Mouse (Mus musculus): ENCODE results near the gene Parp11. TPM values are rescaled to one million over a fixed set of nuclear protein-coding genes. Genes with fewer than 3 reads are reported as not detected.

The Parp11 gene
- polyA plus RNA-seq, 1 experiment, result 6.7 TPM

DNA sequence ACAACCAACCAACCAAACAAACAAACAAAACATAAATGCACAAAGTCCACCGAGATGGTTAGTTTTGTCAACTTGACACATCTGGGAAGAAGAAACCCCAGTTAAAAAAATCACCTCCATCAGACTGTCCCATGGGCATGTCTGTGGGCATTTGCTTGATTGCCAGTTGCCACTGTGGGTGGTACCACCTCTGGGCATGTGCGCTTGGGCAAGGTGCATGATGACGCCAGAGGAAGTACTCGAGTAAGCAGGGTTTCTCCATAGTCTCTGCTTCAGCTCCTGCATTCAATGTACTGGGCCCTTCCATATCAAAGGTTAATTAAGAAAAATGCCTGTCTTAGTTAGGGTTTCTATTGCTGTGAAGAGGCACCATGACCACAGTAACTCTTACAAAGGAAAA is 92.6 kb downstream of the Parp11 start:
- no peak for DNase-seq (ENCODE audit: low read depth, low spot score)
- 85% methylated on average over 4 of the region's 4 CpGs for WGBS

DNA sequence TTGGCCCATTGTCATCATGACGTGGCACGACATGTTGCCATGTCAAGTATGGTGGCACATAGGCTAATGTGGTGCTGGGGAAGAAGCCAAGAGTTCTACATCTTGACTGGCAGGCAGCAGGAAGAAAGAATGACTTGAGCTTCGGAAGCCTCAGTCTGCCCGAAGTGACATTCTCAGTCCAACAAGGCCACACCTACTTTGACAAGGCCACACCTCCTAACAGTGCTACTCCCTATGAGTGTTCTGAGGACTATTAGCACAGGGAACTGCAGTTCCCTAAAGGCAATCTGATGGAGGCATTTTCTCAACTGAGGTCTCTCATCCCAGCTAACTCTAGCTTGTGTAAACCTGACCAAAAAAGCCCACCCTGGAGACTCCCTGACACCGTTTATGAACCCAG is 93.0 kb downstream of the Parp11 start:
- DNase-seq (ENCODE audit: low read depth, low spot score), result no peak
- WGBS, result 58% methylated on average over 5 of the region's 5 CpGs

DNA sequence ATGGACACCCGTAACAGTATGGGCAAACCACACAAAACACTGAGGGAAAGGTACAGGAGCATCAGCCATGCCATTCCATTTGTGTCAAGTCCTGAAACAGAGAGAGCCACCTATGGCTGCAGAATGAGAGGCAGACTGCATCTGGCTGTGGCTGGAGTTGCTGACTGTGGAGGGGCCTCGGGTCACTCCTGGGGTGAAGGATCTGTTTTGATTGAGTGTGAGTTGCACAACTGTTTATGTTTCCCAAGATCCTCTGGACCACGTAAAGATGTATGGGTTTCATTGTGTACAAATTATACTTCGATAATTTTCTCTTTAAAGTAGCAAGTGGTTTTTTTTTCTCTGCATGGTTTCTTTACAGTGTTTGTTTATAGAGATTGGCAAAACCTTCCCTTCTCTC is 93.9 kb downstream of the Parp11 start:
- 48% methylated on average over 4 of the region's 4 CpGs for WGBS
- no peak for DNase-seq (ENCODE audit: low read depth, low spot score)

DNA sequence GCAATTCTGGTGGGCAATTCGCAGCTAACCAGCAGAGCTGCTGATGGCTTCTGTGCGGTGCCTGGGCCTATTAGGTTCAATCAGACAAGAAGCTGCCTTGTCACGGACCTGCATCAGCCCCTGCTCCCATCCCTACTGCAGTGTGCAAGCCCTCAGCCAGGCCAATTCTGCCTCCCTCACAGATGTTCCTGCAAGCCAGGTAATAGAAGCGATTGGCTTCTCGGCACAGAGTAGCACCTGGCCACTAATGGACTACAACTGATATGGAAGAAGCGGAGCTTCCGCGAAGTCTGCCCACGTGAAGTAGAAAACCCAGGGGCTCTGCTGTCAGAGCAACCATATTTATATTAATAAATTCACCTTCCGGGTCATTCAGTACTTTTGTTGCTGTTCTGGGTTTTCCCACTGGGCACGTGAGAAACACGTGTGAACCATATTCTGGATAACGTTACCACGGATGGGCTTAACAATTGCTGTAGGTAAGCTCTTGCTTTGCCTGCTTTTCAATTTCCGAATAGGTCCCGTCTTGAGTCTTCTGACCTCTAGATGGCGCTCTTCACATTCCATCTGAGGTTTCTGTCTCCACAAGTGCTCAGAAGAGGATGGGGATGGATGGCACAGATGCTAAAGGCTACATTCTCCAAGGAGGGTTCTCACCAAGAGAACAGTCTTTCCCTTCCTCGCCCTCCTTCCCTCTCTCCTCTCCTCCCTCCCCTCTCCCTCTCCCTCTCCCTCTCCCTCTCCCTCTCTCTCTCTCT is 95.2 kb downstream of the Parp11 start:
- WGBS, result 35% methylated on average over 18 of the region's 18 CpGs
- no peak for DNase-seq (ENCODE audit: low read depth, low spot score)

Other genes with a start within 250 kb of the Parp11 start
- 4.0 and 6.4 TPM in 2 replicates for gene Cracr2a, start 114.5 kb downstream of the Parp11 start, polyA plus RNA-seq (2012; rRNA removed)